Mouse (Mus musculus) adrenal gland, adult 2 months (tissue): Measurements from ENCODE around the gene 9130213A22Rik. TPM values are rescaled to one million over a fixed set of nuclear protein-coding genes. Genes with fewer than 3 reads are reported as not detected.
A peak's percentile ranks its signal among the peaks of the same experiment; 100 is the strongest.

ENCODE experiments used
- DNase-seq: peaks from one replicate; pipeline ENCODE4 v3.0.0; 2021
- polyA plus RNA-seq: library from polyadenylated mRNA; depleted of rRNA; stranded (reverse); fragments of >200 nt; gene quantifications from 2 replicates; pipeline ENCODE4 v1.2.3, GENCODE M21; 2012
- total RNA-seq, 2 experiments: library from RNA; stranded (reverse); gene quantifications; 2 replicates each; pipeline ENCODE4 v1.2.3; 2021

The 9130213A22Rik gene
- total and polyA plus RNA-seq, 3 experiments = 0.59 to 3.0 (median 0.78) TPM

- DNase-seq = peak; percentile 94
Observed at GRCm38 (mm10) chr11:69123693-69124497, 1.5 kb upstream of the 9130213A22Rik start.

- DNase-seq = peak; percentile 93
Observed at GRCm38 (mm10) chr11:69123056-69123692, 785 bp upstream of the 9130213A22Rik start.

GRCm38 (mm10) chr11:69121741-69122335, 551 bp downstream of the 9130213A22Rik start:
- no peak for DNase-seq

- DNase-seq = peak; percentile 69
Observed at GRCm38 (mm10) chr11:69121001-69121740, 1.2 kb downstream of the 9130213A22Rik start.

GRCm38 (mm10) chr11:69120221-69121000, 2.0 kb downstream of the 9130213A22Rik start, which contains the start of gene Hes7:
TSS of gene Hes7 (plus strand) at chr11:69120404.
- DNase-seq = no peak

- no peak for DNase-seq
Observed at GRCm38 (mm10) chr11:69119446-69120155, 2.8 kb downstream of the 9130213A22Rik start.

GRCm38 (mm10) chr11:69118765-69119164, 3.6 kb downstream of the 9130213A22Rik start:
- DNase-seq = peak; percentile 90

GRCm38 (mm10) chr11:69117737-69118695, 4.4 kb downstream of the 9130213A22Rik start:
- DNase-seq = peak; percentile 85

- no peak for DNase-seq
Observed at GRCm38 (mm10) chr11:69116843-69117242, 5.5 kb downstream of the 9130213A22Rik start.

GRCm38 (mm10) chr11:69114621-69115020, 7.8 kb downstream of the 9130213A22Rik start:
- no peak for DNase-seq

- DNase-seq = no peak
Observed at GRCm38 (mm10) chr11:69114018-69114417, 8.4 kb downstream of the 9130213A22Rik start.

GRCm38 (mm10) chr11:69111865-69112264, 10.5 kb downstream of the 9130213A22Rik start:
- no peak for DNase-seq

GRCm38 (mm10) chr11:69111051-69111810, 11.2 kb downstream of the 9130213A22Rik start:
- DNase-seq = no peak

GRCm38 (mm10) chr11:69110319-69111046, 11.9 kb downstream of the 9130213A22Rik start:
- peak; percentile 93 for DNase-seq

GRCm38 (mm10) chr11:69109032-69109900, 13.1 kb downstream of the 9130213A22Rik start:
- DNase-seq = no peak

GRCm38 (mm10) chr11:69108223-69108622, 14.2 kb downstream of the 9130213A22Rik start:
- no peak for DNase-seq

- DNase-seq = no peak
Observed at GRCm38 (mm10) chr11:69107676-69108075, 14.7 kb downstream of the 9130213A22Rik start.
